Mouse (Mus musculus) ES-E14 (cell line): ENCODE measurements around the gene Tsks. TPM values are rescaled to one million over a fixed set of nuclear protein-coding genes. Genes with fewer than 3 reads are reported as not detected.

ENCODE experiments used
- DNase-seq: peaks from one replicate; pipeline ENCODE4 v3.0.0-alpha.2; 2013; ENCODE audit warnings: low read depth, low spot score
- H3K27ac ChIP-seq: 2 replicates; pipeline ENCODE4 v1.5.1; 2012; ENCODE audit warnings: low read depth, mild to moderate bottlenecking, low read length, moderate library complexity, mixed read lengths; ENCODE audit not compliant: poor library complexity, insufficient read depth, severe bottlenecking
- H3K36me3 ChIP-seq: 2 replicates; pipeline ENCODE4 v1.6.1; 2012; ENCODE audit warnings: mild to moderate bottlenecking, low read length, moderate library complexity, mixed read lengths; ENCODE audit not compliant: control insufficient read depth, poor library complexity, insufficient read depth, severe bottlenecking
- H3K4me1 ChIP-seq, 2 experiments: fragments of 150-350 bp in 1 of 2; sonication (generic) in 1 of 2; 2 replicates each; pipeline ENCODE4 v1.6.1; 2012; ENCODE audit warnings: low read length in 2 of 2, mild to moderate bottlenecking in 1 of 2, mixed read lengths in 1 of 2; ENCODE audit not compliant: control insufficient read depth in 2 of 2, insufficient read depth in 2 of 2, poor library complexity in 1 of 2
- H3K4me3 ChIP-seq, 2 experiments: fragments of 150-350 bp in 1 of 2; sonication (generic) in 1 of 2; 2 replicates each; pipeline ENCODE4 v1.5.1; 2012; ENCODE audit warnings: low read length in 2 of 2, low read depth in 1 of 2, mild to moderate bottlenecking in 1 of 2, mixed read lengths in 1 of 2; ENCODE audit not compliant: insufficient read depth in 1 of 2, poor library complexity in 1 of 2, severe bottlenecking in 1 of 2
- H3K9ac ChIP-seq: 2 replicates; pipeline ENCODE4 v1.6.1; 2012; ENCODE audit warnings: low read depth, mild to moderate bottlenecking, low read length, mixed read lengths; ENCODE audit not compliant: poor library complexity, insufficient read depth, severe bottlenecking
- H3K9me3 ChIP-seq: fragments of 150-350 bp; sonication (generic); 2 replicates; pipeline ENCODE4 v1.6.1; 2012; ENCODE audit warnings: low read depth, mild to moderate bottlenecking, low read length; ENCODE audit not compliant: control insufficient read depth, insufficient read depth
- CHD2 ChIP-seq: IDR thresholded peaks from 2 replicates; pipeline ENCODE4 v1.6.1; 2014; ENCODE audit warnings: mild to moderate bottlenecking, low read depth, low read length, inconsistent platforms
- HCFC1 ChIP-seq: IDR thresholded peaks from 2 replicates; pipeline ENCODE4 v1.6.1; 2012; ENCODE audit warnings: low read length, inconsistent platforms, borderline replicate concordance; ENCODE audit not compliant: insufficient read depth
- MAFK ChIP-seq: IDR thresholded peaks from 2 replicates; pipeline ENCODE4 v1.6.1; 2014; ENCODE audit warnings: mild to moderate bottlenecking, low read depth, low read length, inconsistent platforms; ENCODE audit not compliant: insufficient read depth
- ZC3H11A ChIP-seq: IDR thresholded peaks from 2 replicates; pipeline ENCODE4 v1.6.1; 2012; ENCODE audit warnings: low read depth, mild to moderate bottlenecking, inconsistent platforms, low read length, borderline replicate concordance
- ZNF384 ChIP-seq: IDR thresholded peaks from 2 replicates; pipeline ENCODE4 v1.6.1; 2012; ENCODE audit warnings: low read depth, low read length, inconsistent platforms
- in situ Hi-C, 2 experiments: fragments of 600-800 bp; cut with MboI; formaldehyde crosslinking; loops; one replicate each; pipeline ENCODE4 v1.15.1; 2025; ENCODE audit warnings: low sequenced_read_pairs in 2 of 2, inconsistent platforms in 1 of 2; ENCODE audit not compliant: unreplicated experiment in 2 of 2
- total RNA-seq: library from RNA; depleted of rRNA; stranded (reverse); fragments of 300-350 nt; gene quantifications from 2 replicates; pipeline ENCODE4 v1.2.3, GENCODE M21; 2012

Gene Tsks
- total RNA-seq, 1 experiment: 0.49 TPM

GRCm38 (mm10) chr7:44959874-44960511, 17.0 kb downstream of the Tsks start:
- no peaks in the 10 kb centered on the region for H3K9me3 ChIP-seq
- H3K4me1 ChIP-seq: peaks cover 2 to 3% of the 10 kb centered on the region in 2 experiments; a peak in 2 of 4 replicates
- no peak overlapping the region for H3K9ac ChIP-seq
- TF ChIP-seq ZC3H11A (no peak), CHD2 (no peak), ZNF384 (no peak), MAFK (no peak), HCFC1 (no peak)
- no peak overlapping the region for H3K4me3 ChIP-seq
- no peak overlapping the region for H3K27ac ChIP-seq
- in situ Hi-C loops: no loop called here
- peaks cover 41% of the 10 kb centered on the region for H3K36me3 ChIP-seq
- DNase-seq: no peak

- peaks cover 46% of the 10 kb centered on the region for H3K36me3 ChIP-seq
- DNase-seq: no peak
- in situ Hi-C loops: no loop called here
- H3K9ac ChIP-seq: no peak overlapping the region
- H3K4me3 ChIP-seq: no peak overlapping the region
- H3K4me1 ChIP-seq: peaks cover 2 to 3% of the 10 kb centered on the region in 2 experiments; a peak in 2 of 4 replicates
- no peak overlapping the region for H3K27ac ChIP-seq
- no peaks in the 10 kb centered on the region for H3K9me3 ChIP-seq
- TF ChIP-seq ZC3H11A (no peak), MAFK (no peak), ZNF384 (no peak), CHD2 (no peak), HCFC1 (no peak)
These were observed 17.5 kb downstream of the Tsks start for GRCm38 (mm10) chr7:44960512-44960910.

GRCm38 (mm10) chr7:44962337-44962736, 19.3 kb downstream of the Tsks start:
- peaks cover 2 to 3% of the 10 kb centered on the region in 2 experiments; a peak in 2 of 4 replicates for H3K4me1 ChIP-seq
- DNase-seq: no peak
- H3K9ac ChIP-seq: no peak overlapping the region
- TF ChIP-seq ZC3H11A: no peak
- no peak for TF ChIP-seq HCFC1
- TF ChIP-seq MAFK: no peak
- TF ChIP-seq ZNF384: no peak
- no peak for TF ChIP-seq CHD2
- no peak overlapping the region for H3K27ac ChIP-seq
- no peak overlapping the region for H3K4me3 ChIP-seq
- in situ Hi-C loops: no loop called here
- peaks cover 53% of the 10 kb centered on the region for H3K36me3 ChIP-seq
- H3K9me3 ChIP-seq: no peaks in the 10 kb centered on the region

- H3K9ac ChIP-seq: no peak overlapping the region
- in situ Hi-C loops: no loop called here
- H3K9me3 ChIP-seq: no peaks in the 10 kb centered on the region
- no peak overlapping the region for H3K27ac ChIP-seq
- TF ChIP-seq ZNF384 (no peak), CHD2 (no peak), MAFK (no peak), HCFC1 (no peak), ZC3H11A (no peak)
- H3K36me3 ChIP-seq: peaks cover 53% of the 10 kb centered on the region
- DNase-seq: no peak
- H3K4me1 ChIP-seq: peaks cover 0 to 2% of the 10 kb centered on the region in 2 experiments; a peak in 1 of 4 replicates
- H3K4me3 ChIP-seq: no peak overlapping the region
These were observed 19.8 kb downstream of the Tsks start for GRCm38 (mm10) chr7:44962831-44963230.
